Mouse (Mus musculus): ENCODE measurements around the gene Rimbp2. TPM values are rescaled to one million over a fixed set of nuclear protein-coding genes. Genes with fewer than 3 reads are reported as not detected.

Gene Rimbp2
- total and polyA plus RNA-seq, 3 experiments: not detected

- no peak for TF ChIP-seq GATA1 (IDR thresholded peaks at IDR 0.05; ENCODE audit: borderline replicate concordance, low read length)
- no peak for TF ChIP-seq CTCF (IDR thresholded peaks at IDR 0.05; ENCODE audit: low read depth, low read length)
- no peak for TF ChIP-seq POLR2AphosphoS5 (IDR thresholded peaks at IDR 0.05; ENCODE audit: insufficient replicate concordance, low read depth, low read length)
- no peak for TF ChIP-seq TAL1 (conservative IDR thresholded peaks at IDR 0.05; ENCODE audit: low read depth, low read length)
- no peak for TF ChIP-seq GATA2 (IDR thresholded peaks at IDR 0.05; ENCODE audit: borderline replicate concordance, low read depth, low read length)
- Histone ChIP-seq H3K4me3 (ENCODE audit: low read depth, low read length) (no peak overlapping the region), H3K9me3 (replicated peaks) (peaks cover 89% of the 10 kb centered on the region), H3K4me1 (ENCODE audit: insufficient read depth, low read depth, low read length) (no peaks in the 10 kb centered on the region), H3K36me3 (replicated peaks) (no peaks in the 10 kb centered on the region), H3K27me3 (ENCODE audit: insufficient read depth, low read length) (no peaks in the 10 kb centered on the region)
- DNase-seq (ENCODE audit: low spot score) (no peak), ATAC-seq (ENCODE audit: extremely low read depth, insufficient number of reproducible peaks, low FRiP score, poor library complexity, severe bottlenecking) (no peak)
Measured at GRCm38 (mm10) chr5:128822843-128823242, 130.4 kb downstream of the Rimbp2 start.

GRCm38 (mm10) chr5:128819638-128820285, 133.5 kb downstream of the Rimbp2 start:
- peaks cover 89% of the 10 kb centered on the region for H3K9me3 ChIP-seq (replicated peaks)
- DNase-seq (ENCODE audit: low spot score) (no peak), ATAC-seq (ENCODE audit: extremely low read depth, insufficient number of reproducible peaks, low FRiP score, poor library complexity, severe bottlenecking) (no peak)
- no peaks in the 10 kb centered on the region for H3K27me3 ChIP-seq (ENCODE audit: insufficient read depth, low read length)
- no peaks in the 10 kb centered on the region for H3K36me3 ChIP-seq (replicated peaks)
- H3K4me3 ChIP-seq (ENCODE audit: low read depth, low read length): no peak overlapping the region
- TF ChIP-seq TAL1 (conservative IDR thresholded peaks at IDR 0.05; ENCODE audit: low read depth, low read length) (no peak), GATA2 (IDR thresholded peaks at IDR 0.05; ENCODE audit: borderline replicate concordance, low read depth, low read length) (no peak), CTCF (IDR thresholded peaks at IDR 0.05; ENCODE audit: low read depth, low read length) (no peak)
- H3K4me1 ChIP-seq (ENCODE audit: insufficient read depth, low read depth, low read length): no peaks in the 10 kb centered on the region

GRCm38 (mm10) chr5:128815629-128816028, 137.7 kb downstream of the Rimbp2 start:
- Histone ChIP-seq H3K9me3 (replicated peaks) (peaks cover 90% of the 10 kb centered on the region), H3K36me3 (replicated peaks) (no peaks in the 10 kb centered on the region), H3K4me1 (ENCODE audit: insufficient read depth, low read depth, low read length) (no peaks in the 10 kb centered on the region), H3K27me3 (ENCODE audit: insufficient read depth, low read length) (no peaks in the 10 kb centered on the region), H3K4me3 (ENCODE audit: low read depth, low read length) (no peak overlapping the region)
- no peak for DNase-seq (ENCODE audit: low spot score)
- TF ChIP-seq CTCF (IDR thresholded peaks at IDR 0.05; ENCODE audit: low read depth, low read length) (no peak), GATA2 (IDR thresholded peaks at IDR 0.05; ENCODE audit: borderline replicate concordance, low read depth, low read length) (no peak), POLR2AphosphoS5 (IDR thresholded peaks at IDR 0.05; ENCODE audit: insufficient replicate concordance, low read depth, low read length) (no peak), GATA1 (IDR thresholded peaks at IDR 0.05; ENCODE audit: borderline replicate concordance, low read length) (no peak)
- ATAC-seq (ENCODE audit: extremely low read depth, insufficient number of reproducible peaks, low FRiP score, poor library complexity, severe bottlenecking): no peak

- Histone ChIP-seq H3K9me3 (replicated peaks) (peaks cover 90% of the 10 kb centered on the region), H3K27me3 (ENCODE audit: insufficient read depth, low read length) (no peaks in the 10 kb centered on the region), H3K4me1 (ENCODE audit: insufficient read depth, low read depth, low read length) (no peaks in the 10 kb centered on the region), H3K36me3 (replicated peaks) (no peaks in the 10 kb centered on the region), H3K4me3 (ENCODE audit: low read depth, low read length) (no peak overlapping the region)
- ATAC-seq (ENCODE audit: extremely low read depth, insufficient number of reproducible peaks, low FRiP score, poor library complexity, severe bottlenecking) (no peak), DNase-seq (ENCODE audit: low spot score) (no peak)
- TF ChIP-seq CTCF (IDR thresholded peaks at IDR 0.05; ENCODE audit: low read depth, low read length): no peak
Measured at GRCm38 (mm10) chr5:128815078-128815477, 138.2 kb downstream of the Rimbp2 start.

GRCm38 (mm10) chr5:128813121-128813520, 140.2 kb downstream of the Rimbp2 start:
- Histone ChIP-seq H3K36me3 (replicated peaks) (no peaks in the 10 kb centered on the region), H3K4me1 (ENCODE audit: insufficient read depth, low read depth, low read length) (no peaks in the 10 kb centered on the region), H3K9me3 (replicated peaks) (peaks cover 90% of the 10 kb centered on the region), H3K27me3 (ENCODE audit: insufficient read depth, low read length) (no peaks in the 10 kb centered on the region), H3K4me3 (ENCODE audit: low read depth, low read length) (no peak overlapping the region)
- TF ChIP-seq GATA2 (IDR thresholded peaks at IDR 0.05; ENCODE audit: borderline replicate concordance, low read depth, low read length) (no peak), CTCF (IDR thresholded peaks at IDR 0.05; ENCODE audit: low read depth, low read length) (no peak), TAL1 (conservative IDR thresholded peaks at IDR 0.05; ENCODE audit: low read depth, low read length) (no peak), GATA1 (IDR thresholded peaks at IDR 0.05; ENCODE audit: borderline replicate concordance, low read length) (no peak), POLR2AphosphoS5 (IDR thresholded peaks at IDR 0.05; ENCODE audit: insufficient replicate concordance, low read depth, low read length) (no peak)
- ATAC-seq (ENCODE audit: extremely low read depth, insufficient number of reproducible peaks, low FRiP score, poor library complexity, severe bottlenecking) (no peak), DNase-seq (ENCODE audit: low spot score) (no peak)

- Histone ChIP-seq H3K27me3 (ENCODE audit: insufficient read depth, low read length) (no peaks in the 10 kb centered on the region), H3K4me1 (ENCODE audit: insufficient read depth, low read depth, low read length) (no peaks in the 10 kb centered on the region), H3K4me3 (ENCODE audit: low read depth, low read length) (no peak overlapping the region), H3K36me3 (replicated peaks) (no peaks in the 10 kb centered on the region), H3K9me3 (replicated peaks) (peaks cover 91% of the 10 kb centered on the region)
- DNase-seq (ENCODE audit: low spot score): no peak
- TF ChIP-seq POLR2AphosphoS5 (IDR thresholded peaks at IDR 0.05; ENCODE audit: insufficient replicate concordance, low read depth, low read length) (no peak), CTCF (IDR thresholded peaks at IDR 0.05; ENCODE audit: low read depth, low read length) (no peak), GATA1 (IDR thresholded peaks at IDR 0.05; ENCODE audit: borderline replicate concordance, low read length) (no peak), TAL1 (conservative IDR thresholded peaks at IDR 0.05; ENCODE audit: low read depth, low read length) (no peak), GATA2 (IDR thresholded peaks at IDR 0.05; ENCODE audit: borderline replicate concordance, low read depth, low read length) (no peak)
- ATAC-seq (ENCODE audit: extremely low read depth, insufficient number of reproducible peaks, low FRiP score, poor library complexity, severe bottlenecking): no peak
Measured at GRCm38 (mm10) chr5:128811431-128811830, 141.9 kb downstream of the Rimbp2 start.

- no peak for TF ChIP-seq GATA1 (IDR thresholded peaks at IDR 0.05; ENCODE audit: borderline replicate concordance, low read length)
- Histone ChIP-seq H3K9me3 (replicated peaks) (peaks cover 89% of the 10 kb centered on the region), H3K27me3 (ENCODE audit: insufficient read depth, low read length) (no peaks in the 10 kb centered on the region), H3K36me3 (replicated peaks) (no peaks in the 10 kb centered on the region), H3K4me3 (ENCODE audit: low read depth, low read length) (no peak overlapping the region), H3K4me1 (ENCODE audit: insufficient read depth, low read depth, low read length) (no peaks in the 10 kb centered on the region)
- no peak for ATAC-seq (ENCODE audit: extremely low read depth, insufficient number of reproducible peaks, low FRiP score, poor library complexity, severe bottlenecking)
- no peak for DNase-seq (ENCODE audit: low spot score)
Measured at GRCm38 (mm10) chr5:128810006-128810405, 143.3 kb downstream of the Rimbp2 start.

Data from G1E (cell line).